Mouse (Mus musculus): ENCODE results near the gene Bpifb6.

DNA sequence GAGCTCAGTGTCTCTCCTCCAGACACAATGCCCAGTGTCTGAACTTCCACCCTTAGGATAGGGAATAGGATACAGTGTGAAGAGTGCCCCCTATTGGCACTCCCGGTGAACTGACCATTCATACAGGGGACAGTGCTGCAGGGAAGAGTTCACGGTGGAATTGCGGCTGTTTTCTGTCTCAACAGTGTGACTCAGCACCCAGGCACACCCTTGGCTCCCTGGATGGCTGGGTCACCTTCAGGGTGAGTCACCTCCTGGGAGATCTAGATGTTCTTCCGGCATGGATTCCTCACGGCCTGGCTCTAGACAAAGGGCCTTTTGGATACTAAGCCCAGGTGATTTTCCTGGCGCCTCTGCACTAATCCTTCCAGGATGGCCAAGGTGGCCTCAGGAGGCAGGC is 35.2 kb downstream of the Bpifb6 start:
- TF ChIP-seq POLR2A (IDR thresholded peaks at IDR 0.05; ENCODE audit: low read depth, low read length) (no peak), CTCF (IDR thresholded peaks at IDR 0.05; ENCODE audit: extremely low read depth, insufficient read depth, insufficient read length, insufficient replicate concordance) (no peak)
